Mouse (Mus musculus): ENCODE measurements around the gene Calhm6. TPM values are rescaled to one million over a fixed set of nuclear protein-coding genes. Genes with fewer than 3 reads are reported as not detected.

Gene Calhm6
- polyA plus RNA-seq, 1 experiment from 2014 or later, result 0.57 TPM

GRCm38 (mm10) chr10:34111964-34112738, 15.6 kb downstream of the Calhm6 start:
- no peak overlapping the region for H3K4me3 ChIP-seq (ENCODE audit: low read length)
- no peaks in the 10 kb centered on the region for H3K27me3 ChIP-seq (ENCODE audit: insufficient read depth, low read length)
- H3K36me3 ChIP-seq (ENCODE audit: insufficient read depth, low read length), result no peaks in the 10 kb centered on the region
- no peaks in the 10 kb centered on the region for H3K4me1 ChIP-seq (ENCODE audit: insufficient read depth, low read length)
- no peak overlapping the region for H3K4me2 ChIP-seq (replicated peaks; ENCODE audit: low read depth, low read length)
- no peak overlapping the region for H3K9ac ChIP-seq (replicated peaks; ENCODE audit: low read length)
- 58% methylated on average over 4 of the region's 4 CpGs for WGBS
- no peak for ATAC-seq (ENCODE audit: low FRiP score, low TSS enrichment)
- no peaks in the 10 kb centered on the region for H3K9me3 ChIP-seq (ENCODE audit: low read length)
- no peak overlapping the region for H3K27ac ChIP-seq (ENCODE audit: low read length)

- H3K27me3 ChIP-seq (ENCODE audit: insufficient read depth, low read length), result no peaks in the 10 kb centered on the region
- 83% methylated on average over 13 of the region's 13 CpGs for WGBS
- H3K4me1 ChIP-seq (ENCODE audit: insufficient read depth, low read length), result no peaks in the 10 kb centered on the region
- H3K4me3 ChIP-seq (ENCODE audit: low read length), result no peak overlapping the region
- no peak for ATAC-seq (ENCODE audit: low FRiP score, low TSS enrichment)
- no peaks in the 10 kb centered on the region for H3K36me3 ChIP-seq (ENCODE audit: insufficient read depth, low read length)
- H3K4me2 ChIP-seq (replicated peaks; ENCODE audit: low read depth, low read length), result no peak overlapping the region
- H3K27ac ChIP-seq (ENCODE audit: low read length), result no peak overlapping the region
- H3K9me3 ChIP-seq (ENCODE audit: low read length), result no peaks in the 10 kb centered on the region
- H3K9ac ChIP-seq (replicated peaks; ENCODE audit: low read length), result no peak overlapping the region
Observed at GRCm38 (mm10) chr10:34110863-34111465, 16.8 kb downstream of the Calhm6 start.

- no peaks in the 10 kb centered on the region for H3K27me3 ChIP-seq (ENCODE audit: insufficient read depth, low read length)
- WGBS, result 21% methylated on average over 9 of the region's 9 CpGs
- no peak within 1 kb of the TSS for H3K27ac ChIP-seq (ENCODE audit: low read length)
- H3K4me3 ChIP-seq (ENCODE audit: low read length), result peak within 1 kb of the TSS; percentile 32
- H3K9ac ChIP-seq (replicated peaks; ENCODE audit: low read length), result peak within 1 kb of the TSS; percentile 44
- peaks cover 6% of the 10 kb centered on the region; the same call in 1 of the 2 replicates for H3K4me1 ChIP-seq (ENCODE audit: insufficient read depth, low read length)
- H3K4me2 ChIP-seq (replicated peaks; ENCODE audit: low read depth, low read length), result peak within 1 kb of the TSS; percentile 50
- H3K9me3 ChIP-seq (ENCODE audit: low read length), result no peaks in the 10 kb centered on the region
- no peaks in the 10 kb centered on the region for H3K36me3 ChIP-seq (ENCODE audit: insufficient read depth, low read length)
- ATAC-seq (ENCODE audit: low FRiP score, low TSS enrichment), result peak; percentile 84
Observed at GRCm38 (mm10) chr10:34096418-34096883, 31.3 kb downstream of the Calhm6 start, which contains the start of gene Calhm5. Calhm5 (minus strand) TSS chr10:34096519.

GRCm38 (mm10) chr10:34095964-34096363, 31.8 kb downstream of the Calhm6 start:
- Histone ChIP-seq H3K27me3 (ENCODE audit: insufficient read depth, low read length) (no peaks in the 10 kb centered on the region), H3K9ac (replicated peaks; ENCODE audit: low read length) (peak overlapping the region; percentile 44), H3K36me3 (ENCODE audit: insufficient read depth, low read length) (no peaks in the 10 kb centered on the region), H3K27ac (ENCODE audit: low read length) (no peak overlapping the region), H3K4me2 (replicated peaks; ENCODE audit: low read depth, low read length) (peak overlapping the region; percentile 50), H3K9me3 (ENCODE audit: low read length) (no peaks in the 10 kb centered on the region), H3K4me3 (ENCODE audit: low read length) (peak overlapping the region; percentile 32), H3K4me1 (ENCODE audit: insufficient read depth, low read length) (peaks cover 6% of the 10 kb centered on the region; the same call in 1 of the 2 replicates)
- ATAC-seq (ENCODE audit: low FRiP score, low TSS enrichment), result peak; percentile 39; the same call in 1 of the 2 replicates
- WGBS, result 53% methylated on average over 12 of the region's 12 CpGs

- Histone ChIP-seq H3K4me1 (ENCODE audit: insufficient read depth, low read length) (peaks cover 6% of the 10 kb centered on the region; the same call in 1 of the 2 replicates), H3K9ac (replicated peaks; ENCODE audit: low read length) (no peak overlapping the region), H3K36me3 (ENCODE audit: insufficient read depth, low read length) (no peaks in the 10 kb centered on the region), H3K27ac (ENCODE audit: low read length) (no peak overlapping the region), H3K27me3 (ENCODE audit: insufficient read depth, low read length) (no peaks in the 10 kb centered on the region), H3K4me3 (ENCODE audit: low read length) (no peak overlapping the region), H3K9me3 (ENCODE audit: low read length) (no peaks in the 10 kb centered on the region), H3K4me2 (replicated peaks; ENCODE audit: low read depth, low read length) (no peak overlapping the region)
- ATAC-seq (ENCODE audit: low FRiP score, low TSS enrichment), result no peak
- 61% methylated on average over 2 of the region's 2 CpGs for WGBS
Observed at GRCm38 (mm10) chr10:34095147-34095546, 32.6 kb downstream of the Calhm6 start.

DNA sequence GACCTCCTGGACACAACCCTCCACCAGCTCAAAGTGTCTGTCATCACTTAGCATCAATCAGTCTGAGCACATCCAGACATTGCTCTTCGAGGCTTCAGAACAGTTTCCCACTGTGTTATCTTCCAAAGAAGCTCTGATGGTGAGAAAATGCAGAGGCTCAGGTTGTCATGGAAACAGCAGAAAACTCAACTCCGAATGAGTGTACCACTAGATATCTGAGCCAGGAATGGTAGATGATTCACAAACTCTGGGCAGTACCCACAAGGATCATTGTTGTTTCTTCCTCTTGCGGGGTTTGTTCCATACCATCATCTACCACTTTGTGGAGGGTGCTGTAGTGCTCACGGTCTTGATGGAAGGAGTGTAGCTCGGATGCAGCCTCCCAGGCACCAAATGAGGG, 35.9 kb downstream of the Calhm6 start:
- Histone ChIP-seq H3K4me3 (ENCODE audit: low read length) (no peak overlapping the region), H3K4me1 (ENCODE audit: insufficient read depth, low read length) (peaks cover 6% of the 10 kb centered on the region; the same call in 1 of the 2 replicates), H3K4me2 (replicated peaks; ENCODE audit: low read depth, low read length) (no peak overlapping the region), H3K27me3 (ENCODE audit: insufficient read depth, low read length) (no peaks in the 10 kb centered on the region), H3K27ac (ENCODE audit: low read length) (no peak overlapping the region), H3K9ac (replicated peaks; ENCODE audit: low read length) (no peak overlapping the region), H3K36me3 (ENCODE audit: insufficient read depth, low read length) (no peaks in the 10 kb centered on the region), H3K9me3 (ENCODE audit: low read length) (no peaks in the 10 kb centered on the region)
- 78% methylated on average over 5 of the region's 5 CpGs for WGBS
- no peak for ATAC-seq (ENCODE audit: low FRiP score, low TSS enrichment)

GRCm38 (mm10) chr10:34090481-34090880, 37.3 kb downstream of the Calhm6 start:
- Histone ChIP-seq H3K27me3 (ENCODE audit: insufficient read depth, low read length) (no peaks in the 10 kb centered on the region), H3K9me3 (ENCODE audit: low read length) (no peaks in the 10 kb centered on the region), H3K36me3 (ENCODE audit: insufficient read depth, low read length) (no peaks in the 10 kb centered on the region), H3K4me1 (ENCODE audit: insufficient read depth, low read length) (no peaks in the 10 kb centered on the region), H3K9ac (replicated peaks; ENCODE audit: low read length) (no peak overlapping the region), H3K27ac (ENCODE audit: low read length) (no peak overlapping the region), H3K4me3 (ENCODE audit: low read length) (no peak overlapping the region), H3K4me2 (replicated peaks; ENCODE audit: low read depth, low read length) (no peak overlapping the region)
- WGBS, result 91% methylated on average over 1 of the region's 1 CpGs
- ATAC-seq (ENCODE audit: low FRiP score, low TSS enrichment), result no peak

DNA sequence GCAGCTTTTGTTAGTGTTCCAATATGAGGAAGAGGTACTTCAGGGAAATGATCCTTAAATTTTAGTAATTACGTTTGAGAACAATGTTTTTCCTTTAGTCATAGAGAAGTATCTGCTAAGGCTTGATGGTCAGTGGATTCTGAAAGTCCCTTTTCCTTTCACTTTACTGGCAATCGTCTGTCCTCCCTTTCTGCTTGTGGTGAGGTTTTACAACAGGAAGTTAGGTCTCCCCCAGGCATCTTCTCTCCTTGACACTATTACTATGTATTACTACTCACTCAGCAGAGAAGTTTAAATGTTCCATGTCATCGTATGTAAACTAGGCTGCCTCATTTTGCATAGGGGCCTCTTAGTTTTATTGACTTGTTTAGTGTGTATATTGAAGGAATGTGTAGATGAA, 38.3 kb downstream of the Calhm6 start:
- WGBS, result 49% methylated on average over 3 of the region's 3 CpGs
- no peak for ATAC-seq (ENCODE audit: low FRiP score, low TSS enrichment)
- no peaks in the 10 kb centered on the region for H3K27me3 ChIP-seq (ENCODE audit: insufficient read depth, low read length)

DNA sequence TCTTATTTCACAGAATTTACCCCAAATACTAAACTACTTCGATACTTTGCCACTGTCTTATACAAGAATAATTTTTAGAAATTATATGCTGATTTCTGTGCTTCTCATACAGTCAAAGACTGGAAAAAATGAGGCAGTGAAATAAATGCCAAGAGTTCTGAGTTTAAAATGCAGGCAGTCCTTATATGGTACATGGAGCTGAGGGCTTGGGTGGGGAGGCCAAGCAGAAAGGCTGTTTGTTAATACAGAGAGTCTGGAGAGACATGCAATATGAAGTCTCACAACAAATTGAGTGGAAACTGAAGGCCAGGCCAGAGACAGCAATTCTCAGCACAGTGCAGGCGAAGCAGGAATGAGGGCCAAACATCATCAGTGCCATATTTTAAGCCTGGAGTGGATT, 39.3 kb downstream of the Calhm6 start:
- Histone ChIP-seq H3K27ac (ENCODE audit: low read length) (no peak overlapping the region), H3K4me2 (replicated peaks; ENCODE audit: low read depth, low read length) (no peak overlapping the region), H3K9ac (replicated peaks; ENCODE audit: low read length) (no peak overlapping the region), H3K27me3 (ENCODE audit: insufficient read depth, low read length) (no peaks in the 10 kb centered on the region), H3K4me3 (ENCODE audit: low read length) (no peak overlapping the region), H3K9me3 (ENCODE audit: low read length) (no peaks in the 10 kb centered on the region), H3K36me3 (ENCODE audit: insufficient read depth, low read length) (no peaks in the 10 kb centered on the region), H3K4me1 (ENCODE audit: insufficient read depth, low read length) (no peaks in the 10 kb centered on the region)
- 78% methylated on average over 2 of the region's 2 CpGs for WGBS
- ATAC-seq (ENCODE audit: low FRiP score, low TSS enrichment), result no peak

More for the DNA sequence above, 38.3 kb downstream of the Calhm6 start:
- Histone ChIP-seq H3K27ac (ENCODE audit: low read length) (no peak overlapping the region), H3K9me3 (ENCODE audit: low read length) (no peaks in the 10 kb centered on the region), H3K36me3 (ENCODE audit: insufficient read depth, low read length) (no peaks in the 10 kb centered on the region), H3K4me3 (ENCODE audit: low read length) (no peak overlapping the region), H3K9ac (replicated peaks; ENCODE audit: low read length) (no peak overlapping the region), H3K4me1 (ENCODE audit: insufficient read depth, low read length) (no peaks in the 10 kb centered on the region), H3K4me2 (replicated peaks; ENCODE audit: low read depth, low read length) (no peak overlapping the region)

GRCm38 (mm10) chr10:34086514-34086913, 41.3 kb downstream of the Calhm6 start:
- no peaks in the 10 kb centered on the region for H3K36me3 ChIP-seq (ENCODE audit: insufficient read depth, low read length)
- no peak overlapping the region for H3K9ac ChIP-seq (replicated peaks; ENCODE audit: low read length)
- no peak overlapping the region for H3K4me3 ChIP-seq (ENCODE audit: low read length)
- WGBS, result 97% methylated on average over 1 of the region's 1 CpGs
- no peak overlapping the region for H3K27ac ChIP-seq (ENCODE audit: low read length)
- H3K4me2 ChIP-seq (replicated peaks; ENCODE audit: low read depth, low read length), result no peak overlapping the region
- H3K27me3 ChIP-seq (ENCODE audit: insufficient read depth, low read length), result no peaks in the 10 kb centered on the region
- ATAC-seq (ENCODE audit: low FRiP score, low TSS enrichment), result no peak
- H3K4me1 ChIP-seq (ENCODE audit: insufficient read depth, low read length), result no peaks in the 10 kb centered on the region
- H3K9me3 ChIP-seq (ENCODE audit: low read length), result no peaks in the 10 kb centered on the region
